Mouse (Mus musculus) MEL (cell line): Measurements from ENCODE around the gene Chd5. TPM values are rescaled to one million over a fixed set of nuclear protein-coding genes. Genes with fewer than 3 reads are reported as not detected.

Experiments used
- DNase-seq: peaks from one replicate; pipeline ENCODE4 v3.0.0; 2011; ENCODE audit warnings: low read depth, low spot score
- H3K27ac ChIP-seq: 2 replicates; pipeline ENCODE4 v1.5.1; 2012; ENCODE audit warnings: low read depth, mild to moderate bottlenecking, control low read depth, low read length, moderate library complexity; ENCODE audit not compliant: control insufficient read depth
- H3K27me3 ChIP-seq, 2 experiments: fragments of 150-350 bp in 1 of 2; sonication (generic) in 1 of 2; 2 replicates each; pipeline ENCODE4 v1.6.1; 2012; ENCODE audit warnings: low read length in 2 of 2, mild to moderate bottlenecking in 2 of 2, improper control_type of control experiment in 1 of 2, moderate library complexity in 1 of 2; ENCODE audit not compliant: insufficient read depth in 2 of 2, control insufficient read depth in 1 of 2
- H3K36me3 ChIP-seq, 2 experiments: 2 replicates each; pipeline ENCODE4 v1.6.1; 2012 to 2014; ENCODE audit warnings: low read length in 2 of 2, improper control_type of control experiment in 1 of 2, inconsistent platforms in 1 of 2, mild to moderate bottlenecking in 1 of 2; ENCODE audit not compliant: insufficient read depth in 2 of 2, control insufficient read depth in 1 of 2
- H3K4me1 ChIP-seq, 2 experiments: fragments of 150-350 bp in 1 of 2; sonication (generic) in 1 of 2; 2 replicates each; pipeline ENCODE4 v1.6.1; 2012; ENCODE audit warnings: low read length in 2 of 2, improper control_type of control experiment in 1 of 2, mild to moderate bottlenecking in 1 of 2; ENCODE audit not compliant: insufficient read depth in 2 of 2, control insufficient read depth in 1 of 2
- H3K4me3 ChIP-seq, 2 experiments: fragments of 150-350 bp in 1 of 2; sonication (generic) in 1 of 2; 2 replicates each; pipeline ENCODE4 v1.5.1; 2012; ENCODE audit warnings: low read depth in 2 of 2, low read length in 2 of 2, mild to moderate bottlenecking in 2 of 2, moderate library complexity in 2 of 2, control low read depth in 1 of 2, improper control_type of control experiment in 1 of 2; ENCODE audit not compliant: control insufficient read depth in 1 of 2, insufficient read depth in 1 of 2
- H3K79me2 ChIP-seq: 2 replicates; pipeline ENCODE4 v1.6.1; 2012; ENCODE audit warnings: mild to moderate bottlenecking, low read length, moderate library complexity; ENCODE audit not compliant: control insufficient read depth, poor library complexity, insufficient read depth
- H3K9ac ChIP-seq: 2 replicates; pipeline ENCODE4 v1.6.1; 2012; ENCODE audit warnings: low read depth, mild to moderate bottlenecking, control low read depth, low read length, moderate library complexity; ENCODE audit not compliant: control insufficient read depth, poor library complexity, severe bottlenecking
- H3K9me3 ChIP-seq: fragments of 150-350 bp; sonication (generic); replicated peaks from 2 replicates; pipeline ENCODE4 v1.6.1; 2012; ENCODE audit warnings: mild to moderate bottlenecking, low read length, improper control_type of control experiment, moderate library complexity; ENCODE audit not compliant: insufficient read depth
- BHLHE40 ChIP-seq: IDR thresholded peaks from 2 replicates; pipeline ENCODE4 v1.6.1; 2012; ENCODE audit warnings: low read depth, mild to moderate bottlenecking, inconsistent platforms, low read length, improper control_type of control experiment, borderline replicate concordance
- CHD2 ChIP-seq: IDR thresholded peaks from 2 replicates; pipeline ENCODE4 v1.6.1; 2011; ENCODE audit warnings: low read length, improper control_type of control experiment
- CTCF ChIP-seq, 3 experiments: IDR thresholded peaks in 2 of 3; conservative IDR thresholded peaks in 1 of 3; 2 replicates each; pipeline ENCODE4 v1.5.1; 2011 to 2012; ENCODE audit warnings: low read length in 3 of 3, low read depth in 2 of 3, mild to moderate bottlenecking in 2 of 3, improper control_type of control experiment in 1 of 3, inconsistent platforms in 1 of 3, mixed read lengths in 1 of 3, moderate library complexity in 1 of 3; ENCODE audit not compliant: control insufficient read depth in 1 of 3, insufficient read depth in 1 of 3, poor library complexity in 1 of 3, severe bottlenecking in 1 of 3
- E2F4 ChIP-seq: IDR thresholded peaks from 2 replicates; pipeline ENCODE4 v1.6.1; 2011; ENCODE audit warnings: low read depth, low read length, improper control_type of control experiment, borderline replicate concordance
- EP300 ChIP-seq, 2 experiments: IDR thresholded peaks; 2 replicates each; pipeline ENCODE4 v1.6.1; 2011; ENCODE audit warnings: improper control_type of control experiment in 2 of 2, low read length in 2 of 2, low read depth in 1 of 2, mild to moderate bottlenecking in 1 of 2
- GABPA ChIP-seq: IDR thresholded peaks from 2 replicates; pipeline ENCODE4 v1.6.1; 2012; ENCODE audit warnings: low read depth, mild to moderate bottlenecking, inconsistent platforms, low read length, improper control_type of control experiment, moderate library complexity
- GATA1 ChIP-seq: IDR thresholded peaks from 2 replicates; pipeline ENCODE4 v1.6.1; 2011; ENCODE audit warnings: low read depth, low read length, improper control_type of control experiment
- MAX ChIP-seq: IDR thresholded peaks from 2 replicates; pipeline ENCODE4 v1.6.1; 2011; ENCODE audit warnings: low read length, improper control_type of control experiment
- MYC ChIP-seq: IDR thresholded peaks from 2 replicates; pipeline ENCODE4 v1.6.1; 2011; ENCODE audit warnings: low read depth, mild to moderate bottlenecking, low read length, improper control_type of control experiment, moderate library complexity
- RAD21 ChIP-seq: IDR thresholded peaks from 2 replicates; pipeline ENCODE4 v1.6.1; 2011; ENCODE audit warnings: mild to moderate bottlenecking, low read depth, low read length, improper control_type of control experiment
- RCOR1 ChIP-seq: IDR thresholded peaks from 2 replicates; pipeline ENCODE4 v1.6.1; 2012; ENCODE audit warnings: low read depth, mild to moderate bottlenecking, inconsistent platforms, low read length, improper control_type of control experiment
- SIN3A ChIP-seq: IDR thresholded peaks from 2 replicates; pipeline ENCODE4 v1.6.1; 2012; ENCODE audit warnings: low read length, improper control_type of control experiment, inconsistent platforms
- SMC3 ChIP-seq: IDR thresholded peaks from 2 replicates; pipeline ENCODE4 v1.6.1; 2011; ENCODE audit warnings: low read depth, low read length, improper control_type of control experiment
- TAL1 ChIP-seq: IDR thresholded peaks from 2 replicates; pipeline ENCODE4 v1.6.1; 2012; ENCODE audit warnings: mild to moderate bottlenecking, inconsistent platforms, low read length, moderate library complexity, mixed read lengths
- TBP ChIP-seq: IDR thresholded peaks from 2 replicates; pipeline ENCODE4 v1.8.0; 2011; ENCODE audit warnings: low read depth, low read length, improper control_type of control experiment
- TCF12 ChIP-seq: IDR thresholded peaks from 2 replicates; pipeline ENCODE4 v1.6.1; 2014; ENCODE audit warnings: low read depth, mild to moderate bottlenecking, inconsistent platforms, low read length, improper control_type of control experiment, moderate library complexity
- UBTF ChIP-seq: IDR thresholded peaks from 2 replicates; pipeline ENCODE4 v1.6.1; 2012; ENCODE audit warnings: low read depth, mild to moderate bottlenecking, inconsistent platforms, low read length, improper control_type of control experiment, moderate library complexity, borderline replicate concordance; ENCODE audit not compliant: insufficient read depth
- USF1 ChIP-seq: IDR thresholded peaks from 2 replicates; pipeline ENCODE4 v1.6.1; 2014; ENCODE audit warnings: low read depth, mild to moderate bottlenecking, inconsistent platforms, low read length, improper control_type of control experiment, moderate library complexity
- ZKSCAN1 ChIP-seq: IDR thresholded peaks from 2 replicates; pipeline ENCODE4 v1.6.1; 2012; ENCODE audit warnings: low read depth, mild to moderate bottlenecking, inconsistent platforms, low read length, improper control_type of control experiment, moderate library complexity
- polyA plus RNA-seq, 2 experiments: library from polyadenylated mRNA; stranded (reverse) in 1 of 2; unstranded in 1 of 2; fragments of >175 nt in 1 of 2; fragments of >200 nt in 1 of 2; gene quantifications; 2 replicates each; pipeline versions ENCODE4 v1.2.1 to v1.2.4; 2012; ENCODE audit warnings: low replicate concordance in 2 of 2, low read depth in 1 of 2; ENCODE audit not compliant: insufficient read length in 2 of 2, insufficient read depth in 1 of 2, missing spikeins in 1 of 2
- total RNA-seq: library from RNA; depleted of rRNA; stranded (reverse); fragments of 300-350 nt; gene quantifications from 2 replicates; pipeline ENCODE4 v1.2.3, GENCODE M21; 2012

Chd5 gene
- total and polyA plus RNA-seq, 3 experiments, result 0.15 to 0.91 TPM; not detected in 1

- Histone ChIP-seq H3K4me3 (no peak overlapping the region), H3K79me2 (no peaks in the 10 kb centered on the region), H3K9ac (no peak overlapping the region), H3K36me3 (no peaks in the 10 kb centered on the region), H3K27me3 (no peaks in the 10 kb centered on the region), H3K27ac (no peak overlapping the region), H3K4me1 (no peaks in the 10 kb centered on the region), H3K9me3 (no peaks in the 10 kb centered on the region)
- no peak for TF ChIP-seq SMC3
- no peak for TF ChIP-seq MYC
- no peak for TF ChIP-seq CTCF (IDR thresholded peaks at IDR 0.05 in 2 of 3, conservative IDR thresholded peaks at IDR 0.05 in 1 of 3; ENCODE audit: control insufficient read depth in 1 of 3, insufficient read depth in 1 of 3, low read depth in 2 of 3, low read length in 3 of 3, poor library complexity in 1 of 3, severe bottlenecking in 1 of 3)
- no peak for TF ChIP-seq TAL1
- no peak for TF ChIP-seq EP300 (IDR thresholded peaks at IDR 0.05; ENCODE audit: low read depth in 1 of 2, low read length in 2 of 2)
- no peak for TF ChIP-seq SIN3A
- no peak for TF ChIP-seq UBTF
- no peak for TF ChIP-seq TCF12
- no peak for TF ChIP-seq GABPA
- DNase-seq, result no peak
These were observed 21.2 kb downstream of the Chd5 start for GRCm38 (mm10) chr4:152359700-152360099.

- Histone ChIP-seq H3K9ac (no peak overlapping the region), H3K9me3 (no peaks in the 10 kb centered on the region), H3K27me3 (no peaks in the 10 kb centered on the region), H3K27ac (no peak overlapping the region), H3K79me2 (no peaks in the 10 kb centered on the region), H3K4me3 (no peak overlapping the region)
- DNase-seq, result no peak
- TF ChIP-seq USF1 (no peak), RCOR1 (no peak), ZKSCAN1 (no peak), TBP (no peak), GABPA (no peak), EP300 (IDR thresholded peaks at IDR 0.05; ENCODE audit: low read depth in 1 of 2, low read length in 2 of 2) (no peak), CTCF (IDR thresholded peaks at IDR 0.05 in 2 of 3, conservative IDR thresholded peaks at IDR 0.05 in 1 of 3; ENCODE audit: control insufficient read depth in 1 of 3, insufficient read depth in 1 of 3, low read depth in 2 of 3, low read length in 3 of 3, poor library complexity in 1 of 3, severe bottlenecking in 1 of 3) (no peak), TAL1 (no peak), RAD21 (no peak), BHLHE40 (no peak), E2F4 (no peak), SIN3A (no peak), MAX (no peak), CHD2 (no peak), MYC (no peak), TCF12 (no peak), GATA1 (no peak)
- TF ChIP-seq, all 39 proteins: peak for 0
- no peaks in the 10 kb centered on the region for H3K4me1 ChIP-seq
- no peaks in the 10 kb centered on the region for H3K36me3 ChIP-seq
These were observed 22.4 kb downstream of the Chd5 start for GRCm38 (mm10) chr4:152360855-152361254.
